Mouse (Mus musculus): ENCODE measurements around the gene Wdr20.

GRCm38 (mm10) chr12:110711270-110711669 is 26.5 kb upstream of the Wdr20 start:
- TF ChIP-seq FLI1 (IDR thresholded peaks at IDR 0.05; ENCODE audit: low read length) (no peak), GATA1 (IDR thresholded peaks at IDR 0.05; ENCODE audit: borderline replicate concordance, low read length) (no peak)
